Mouse (Mus musculus) adrenal gland, adult 8-10 months (tissue): ENCODE results near the gene Mcoln3. TPM values are rescaled to one million over a fixed set of nuclear protein-coding genes. Genes with fewer than 3 reads are reported as not detected.

Experiments used
- DNase-seq: peaks from one replicate; pipeline ENCODE4 v3.0.0; 2022
- total RNA-seq, 4 experiments: library from RNA; stranded (reverse); gene quantifications; 2 replicates each; pipeline ENCODE4 v1.2.4; 2022

Mcoln3 gene
- total RNA-seq, 4 experiments from 2014 or later = 0.09 to 0.46 TPM; not detected in 2

GRCm38 (mm10) chr3:146177295-146177694 is 60.0 kb downstream of the Mcoln3 start:
- DNase-seq = no peak

- DNase-seq = peak; percentile 24
These were observed 60.7 kb downstream of the Mcoln3 start for GRCm38 (mm10) chr3:146177748-146178582.

GRCm38 (mm10) chr3:146180341-146180740 is 63.1 kb downstream of the Mcoln3 start:
- DNase-seq = no peak

- no peak for DNase-seq
These were observed 63.7 kb downstream of the Mcoln3 start for GRCm38 (mm10) chr3:146180986-146181385.

GRCm38 (mm10) chr3:146184992-146185657 is 67.9 kb downstream of the Mcoln3 start:
- peak; percentile 38 for DNase-seq

- no peak for DNase-seq
These were observed 68.8 kb downstream of the Mcoln3 start for GRCm38 (mm10) chr3:146186033-146186432.

- no peak for DNase-seq
These were observed 72.7 kb downstream of the Mcoln3 start for GRCm38 (mm10) chr3:146189933-146190332.

Other genes with a start within 250 kb of the Mcoln3 start
- 10 to 100 TPM; 21.8 to 25.1 (median 23.4) TPM for gene Bcl10, start 194.6 kb upstream of the Mcoln3 start, total RNA-seq
- 10 to 100 TPM; 17.4 to 25.4 (median 22.4) TPM for gene 2410004B18Rik, start 179.4 kb upstream of the Mcoln3 start, total RNA-seq
- 1 to 10 TPM; 4.8 to 6.6 (median 5.6) TPM for gene Syde2, start 129.6 kb upstream of the Mcoln3 start, total RNA-seq
- gene Wdr63, start 9.3 kb upstream of the Mcoln3 start, total RNA-seq = not detected
- 1 to 10 TPM in 2 of 4 experiments, under 1 TPM in 2; 0.17 to 1.2 (median 0.63) TPM for gene Mcoln2, start 32.4 kb downstream of the Mcoln3 start, total RNA-seq
- under 1 TPM in 3 of 4 experiments, not detected in 1; 0.19 to 0.32 (median 0.24) TPM for gene Lpar3, start 103.5 kb downstream of the Mcoln3 start, total RNA-seq